Mouse (Mus musculus): ENCODE data around the gene Ganab. TPM values are rescaled to one million over a fixed set of nuclear protein-coding genes. Genes with fewer than 3 reads are reported as not detected.

Gene Ganab
- polyA plus RNA-seq, 2 experiments = 33.7 to 48.7 TPM

DNA sequence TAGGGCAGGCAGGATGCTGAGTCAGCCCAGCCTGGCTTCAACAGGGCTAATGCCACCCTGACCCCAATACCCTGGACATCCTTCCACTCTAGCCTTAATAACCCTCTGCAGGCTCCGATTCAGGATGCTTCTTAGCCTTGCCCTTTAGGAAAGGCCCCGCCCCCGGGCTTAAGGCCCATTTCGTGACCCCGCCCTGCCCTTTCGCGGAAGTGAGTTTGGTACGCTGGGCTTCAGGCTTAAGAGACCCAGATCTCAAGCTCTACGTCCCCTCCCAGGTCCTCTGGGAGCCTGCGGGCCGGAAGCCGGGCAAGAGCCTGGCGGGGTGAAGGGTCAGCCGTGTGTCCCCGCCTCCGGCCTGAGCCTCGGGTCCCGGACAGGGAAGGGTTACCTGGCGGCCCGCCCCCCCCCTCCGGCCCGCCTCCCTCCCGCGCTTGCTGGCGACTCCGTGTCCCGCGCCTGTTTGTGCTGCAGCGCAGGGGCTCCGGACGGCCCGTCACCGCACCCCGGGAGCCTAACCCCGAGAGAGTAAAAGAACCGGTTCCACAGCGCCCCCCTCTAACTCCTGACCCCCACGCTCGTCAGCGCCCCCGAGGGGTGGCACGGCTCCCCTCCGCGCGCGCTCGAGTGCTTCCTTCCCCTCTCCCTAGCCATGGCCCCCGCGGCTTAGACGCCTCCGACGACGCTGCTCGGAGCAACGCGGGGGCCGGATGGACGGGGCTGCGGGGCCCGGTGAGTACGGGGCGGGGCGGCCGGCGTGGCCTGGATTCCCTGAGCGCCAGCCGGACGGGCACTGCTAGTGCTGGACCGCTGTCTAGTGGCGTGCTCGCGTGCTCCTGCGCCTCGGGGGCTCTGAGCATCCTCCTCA, 31.6 kb downstream of the Ganab start, which contains the start of the genes Rom1 and Eml3:
Rom1 (minus strand) TSS at position 133 of the 865 bp plus-strand sequence.
Eml3 (plus strand) TSS at position 329 of the 865 bp plus-strand sequence.
- H3K27ac ChIP-seq = peak within 1 kb of the TSS; percentile 64
- peak; percentile 75 for ATAC-seq (ENCODE audit: insufficient read depth)
- H3K4me1 ChIP-seq (replicated peaks; ENCODE audit: control insufficient read depth in 2 of 2, insufficient read depth in 2 of 2, low read length in 1 of 2) = peaks cover 20 to 30% of the 10 kb centered on the region in 2 experiments
- peak; percentile 64 to 79 (median 74) for DNase-seq (ENCODE audit: low read depth in 3 of 3, low spot score in 3 of 3)
- under 1% methylated on average over 72 of the region's 74 CpGs for WGBS (ENCODE audit: insufficient replicate concordance)
- H3K9ac ChIP-seq (replicated peaks) = peak within 1 kb of the TSS; percentile 74
- no peak for TF ChIP-seq EP300 (IDR thresholded peaks at IDR 0.05; ENCODE audit: low read depth)
- peak; percentile 67 for TF ChIP-seq CTCF (IDR thresholded peaks at IDR 0.05; ENCODE audit: low read depth)
- no peaks in the 10 kb centered on the region for H3K27me3 ChIP-seq (ENCODE audit: control insufficient read depth, insufficient read depth, low read length)
- H3K4me2 ChIP-seq (ENCODE audit: low read depth) = peak within 1 kb of the TSS; percentile 76
- H3K9me3 ChIP-seq (ENCODE audit: control insufficient read depth, low read length) = no peaks in the 10 kb centered on the region
- peak within 1 kb of the TSS; percentile 70 to 72 for H3K4me3 ChIP-seq (ENCODE audit: insufficient read depth in 1 of 2, low read depth in 2 of 2, low read length in 2 of 2)
- peaks cover 8% of the 10 kb centered on the region for H3K36me3 ChIP-seq (replicated peaks; ENCODE audit: control insufficient read depth, insufficient read depth, low read depth)

DNA sequence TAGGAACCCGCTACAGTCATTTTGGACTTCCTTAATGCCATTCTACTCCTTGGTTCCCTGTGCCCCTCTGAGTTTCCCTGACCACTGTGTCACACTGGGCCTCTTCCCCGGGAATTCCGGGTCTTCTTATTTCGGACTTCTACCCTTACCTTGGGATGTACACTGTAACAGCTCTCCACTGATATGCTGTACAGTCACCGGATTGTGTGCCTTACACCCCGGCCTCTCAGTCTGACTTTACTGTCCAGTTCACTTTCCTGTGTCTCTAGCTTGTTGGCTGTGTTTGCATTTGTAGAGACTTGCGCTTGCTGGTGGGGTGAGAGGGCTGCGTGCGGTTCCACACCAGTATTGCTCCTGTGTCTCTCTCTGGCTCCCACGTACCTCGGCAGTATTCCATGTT, 32.2 kb downstream of the Ganab start:
- Histone ChIP-seq H3K9ac (replicated peaks) (peak overlapping the region; percentile 74), H3K4me2 (ENCODE audit: low read depth) (peak overlapping the region; percentile 76), H3K4me3 (ENCODE audit: insufficient read depth in 1 of 2, low read depth in 2 of 2, low read length in 2 of 2) (peak overlapping the region; percentile 70 to 72), H3K36me3 (replicated peaks; ENCODE audit: control insufficient read depth, insufficient read depth, low read depth) (peaks cover 8% of the 10 kb centered on the region), H3K27me3 (ENCODE audit: control insufficient read depth, insufficient read depth, low read length) (no peaks in the 10 kb centered on the region), H3K9me3 (ENCODE audit: control insufficient read depth, low read length) (no peaks in the 10 kb centered on the region), H3K4me1 (replicated peaks; ENCODE audit: control insufficient read depth in 2 of 2, insufficient read depth in 2 of 2, low read length in 1 of 2) (peaks cover 20 to 30% of the 10 kb centered on the region in 2 experiments), H3K27ac (no peak overlapping the region; the same call in 1 of the 2 replicates)
- TF ChIP-seq CTCF (IDR thresholded peaks at IDR 0.05; ENCODE audit: low read depth) (no peak), EP300 (IDR thresholded peaks at IDR 0.05; ENCODE audit: low read depth) (no peak)
- no peak for DNase-seq (ENCODE audit: low read depth in 3 of 3, low spot score in 3 of 3)
- ATAC-seq (ENCODE audit: insufficient read depth) = no peak
- 8% methylated on average over 11 of the region's 11 CpGs for whole genome bisulfite sequencing (ENCODE audit: insufficient replicate concordance)

DNA sequence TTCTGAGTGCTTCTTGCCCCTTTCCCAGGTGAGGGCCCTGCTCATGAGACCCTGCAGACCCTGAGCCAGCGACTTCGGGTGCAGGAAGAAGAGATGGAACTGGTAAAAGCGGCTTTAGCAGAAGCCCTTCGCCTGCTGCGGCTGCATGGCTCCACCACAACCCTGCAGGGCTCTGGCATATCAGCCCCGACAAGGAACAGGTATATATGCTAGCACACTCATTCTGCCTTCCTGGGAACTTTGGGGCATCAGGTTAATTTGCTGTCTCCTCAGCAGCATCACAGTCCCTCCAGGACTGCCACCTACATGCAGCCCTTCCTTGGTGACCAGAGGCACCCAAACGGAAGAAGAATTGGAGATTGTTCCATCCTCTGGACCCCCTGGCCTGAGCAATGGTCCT, 32.9 kb downstream of the Ganab start:
- peaks cover 20 to 30% of the 10 kb centered on the region in 2 experiments for H3K4me1 ChIP-seq (replicated peaks; ENCODE audit: control insufficient read depth in 2 of 2, insufficient read depth in 2 of 2, low read length in 1 of 2)
- ATAC-seq (ENCODE audit: insufficient read depth) (no peak), DNase-seq (ENCODE audit: low read depth in 3 of 3, low spot score in 3 of 3) (no peak)
- no peak for TF ChIP-seq CTCF (IDR thresholded peaks at IDR 0.05; ENCODE audit: low read depth)
- no peak for TF ChIP-seq EP300 (IDR thresholded peaks at IDR 0.05; ENCODE audit: low read depth)
- H3K4me3 ChIP-seq (ENCODE audit: insufficient read depth in 1 of 2, low read depth in 2 of 2, low read length in 2 of 2) = peak overlapping the region; percentile 70 to 72; a peak in 2 of 4 replicates
- 69% methylated on average over 7 of the region's 7 CpGs for WGBS (ENCODE audit: insufficient replicate concordance)
- H3K9me3 ChIP-seq (ENCODE audit: control insufficient read depth, low read length) = no peaks in the 10 kb centered on the region
- no peaks in the 10 kb centered on the region for H3K27me3 ChIP-seq (ENCODE audit: control insufficient read depth, insufficient read depth, low read length)
- no peak overlapping the region for H3K27ac ChIP-seq
- peak overlapping the region; percentile 76 for H3K4me2 ChIP-seq (ENCODE audit: low read depth)
- H3K9ac ChIP-seq (replicated peaks) = no peak overlapping the region
- peaks cover 8% of the 10 kb centered on the region for H3K36me3 ChIP-seq (replicated peaks; ENCODE audit: control insufficient read depth, insufficient read depth, low read depth)

DNA sequence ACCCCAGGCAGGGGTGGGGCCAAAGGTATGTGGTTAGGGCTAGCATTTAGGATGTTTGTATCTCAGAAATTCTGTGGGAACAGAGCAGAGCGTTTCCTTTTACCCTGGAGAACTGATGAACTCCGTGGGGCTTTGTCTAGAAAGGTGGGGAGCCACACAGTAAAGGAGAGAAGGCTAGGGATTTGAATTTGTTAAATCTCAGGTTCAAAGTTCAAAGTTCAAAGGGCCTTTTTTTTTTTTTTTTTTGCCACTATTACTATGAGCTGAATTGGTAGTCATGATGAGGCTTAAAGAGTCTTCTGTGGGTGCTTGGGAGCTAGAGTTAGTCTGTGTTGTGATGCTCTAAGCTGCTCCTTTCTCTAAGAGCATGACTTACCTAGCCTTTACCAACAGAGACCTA, 38.9 kb downstream of the Ganab start:
- peaks cover 10% of the 10 kb centered on the region for H3K36me3 ChIP-seq (replicated peaks; ENCODE audit: control insufficient read depth, insufficient read depth, low read depth)
- H3K9ac ChIP-seq (replicated peaks) = no peak overlapping the region
- ATAC-seq (ENCODE audit: insufficient read depth) (no peak), DNase-seq (ENCODE audit: low read depth in 3 of 3, low spot score in 3 of 3) (no peak)
- H3K4me3 ChIP-seq (ENCODE audit: insufficient read depth in 1 of 2, low read depth in 2 of 2, low read length in 2 of 2) = no peak overlapping the region
- WGBS (ENCODE audit: insufficient replicate concordance) = 84% methylated on average over 2 of the region's 2 CpGs
- H3K27ac ChIP-seq = no peak overlapping the region
- no peak overlapping the region for H3K4me2 ChIP-seq (ENCODE audit: low read depth)
- H3K9me3 ChIP-seq (ENCODE audit: control insufficient read depth, low read length) = no peaks in the 10 kb centered on the region
- no peak for TF ChIP-seq EP300 (IDR thresholded peaks at IDR 0.05; ENCODE audit: low read depth)
- no peak for TF ChIP-seq CTCF (IDR thresholded peaks at IDR 0.05; ENCODE audit: low read depth)
- H3K4me1 ChIP-seq (replicated peaks; ENCODE audit: control insufficient read depth in 2 of 2, insufficient read depth in 2 of 2, low read length in 1 of 2) = peaks cover 4 to 7% of the 10 kb centered on the region in 2 experiments
- no peaks in the 10 kb centered on the region for H3K27me3 ChIP-seq (ENCODE audit: control insufficient read depth, insufficient read depth, low read length)

DNA sequence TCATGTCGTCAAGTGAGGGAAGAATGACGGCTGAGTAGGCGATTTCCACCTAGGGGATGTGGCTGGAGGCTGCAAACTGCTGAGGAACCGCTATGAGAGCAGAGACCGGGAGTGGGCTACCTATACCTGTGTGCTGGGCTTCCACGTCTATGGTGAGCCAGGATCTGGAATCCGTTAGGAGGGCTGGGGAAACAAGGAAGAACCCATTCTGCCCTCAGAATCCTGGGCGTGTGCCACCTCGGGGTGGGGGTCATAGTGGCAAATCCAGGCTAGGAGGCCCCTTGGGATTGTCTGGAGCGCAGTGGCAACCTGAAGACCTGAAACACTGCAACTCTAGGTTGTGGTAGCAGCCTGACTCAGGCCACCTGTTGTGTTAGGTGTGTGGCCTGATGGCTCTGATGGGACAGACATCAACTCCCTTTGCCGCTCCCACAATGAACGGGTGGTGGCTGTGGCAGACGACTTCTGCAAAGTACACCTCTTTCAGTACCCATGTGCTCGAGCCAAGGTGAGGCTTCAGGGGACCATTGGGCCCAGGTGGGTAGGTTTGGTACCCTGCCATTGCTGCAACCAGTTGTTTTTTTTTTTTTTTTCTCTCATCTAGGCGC, 42.8 kb downstream of the Ganab start:
- TF ChIP-seq EP300 (IDR thresholded peaks at IDR 0.05; ENCODE audit: low read depth) (no peak), CTCF (IDR thresholded peaks at IDR 0.05; ENCODE audit: low read depth) (no peak)
- H3K4me1 ChIP-seq (replicated peaks; ENCODE audit: control insufficient read depth in 2 of 2, insufficient read depth in 2 of 2, low read length in 1 of 2) = peaks cover 22 to 25% of the 10 kb centered on the region in 2 experiments
- H3K4me3 ChIP-seq (ENCODE audit: insufficient read depth in 1 of 2, low read depth in 2 of 2, low read length in 2 of 2) = no peak overlapping the region
- 74% methylated on average over 15 of the region's 15 CpGs for WGBS (ENCODE audit: insufficient replicate concordance)
- H3K9ac ChIP-seq (replicated peaks) = no peak overlapping the region
- no peak overlapping the region for H3K4me2 ChIP-seq (ENCODE audit: low read depth)
- no peaks in the 10 kb centered on the region for H3K27me3 ChIP-seq (ENCODE audit: control insufficient read depth, insufficient read depth, low read length)
- no peak overlapping the region for H3K27ac ChIP-seq
- H3K36me3 ChIP-seq (replicated peaks; ENCODE audit: control insufficient read depth, insufficient read depth, low read depth) = peaks cover 17% of the 10 kb centered on the region
- DNase-seq (ENCODE audit: low read depth in 3 of 3, low spot score in 3 of 3) (no peak), ATAC-seq (ENCODE audit: insufficient read depth) (no peak)
- H3K9me3 ChIP-seq (ENCODE audit: control insufficient read depth, low read length) = no peaks in the 10 kb centered on the region
